Mouse (Mus musculus) gastrocnemius, postnatal 4 days (tissue): ENCODE measurements around the gene Fgfr2. TPM values are rescaled to one million over a fixed set of nuclear protein-coding genes. Genes with fewer than 3 reads are reported as not detected.

Source experiments
- DNase-seq, 2 experiments: peaks; one replicate each; pipeline ENCODE4 v3.0.0; 2021 to 2022; ENCODE audit warnings: low spot score in 2 of 2, mixed read lengths in 2 of 2
- total RNA-seq, 2 experiments: library from RNA; stranded (reverse); gene quantifications; 2 replicates each; pipeline ENCODE4 v1.2.3; 2021

Fgfr2 gene
- total RNA-seq, 2 experiments from 2014 or later = 6.5 to 8.0 TPM

- DNase-seq = no peak
Observed at GRCm38 (mm10) chr7:132162254-132162653, 960.9 kb downstream of the Fgfr2 start.

- DNase-seq = no peak
Observed at GRCm38 (mm10) chr7:132158321-132159025, 964.7 kb downstream of the Fgfr2 start.

- DNase-seq = peak in 1 of 2 experiments; percentile 13
Observed at GRCm38 (mm10) chr7:132154368-132154961, 968.7 kb downstream of the Fgfr2 start, which contains the start of gene Cpxm2. Gene Cpxm2, minus strand, starts transcription at chr7:132154739.

- no peak for DNase-seq
Observed at GRCm38 (mm10) chr7:132153725-132154147, 969.4 kb downstream of the Fgfr2 start.

- DNase-seq = no peak
Observed at GRCm38 (mm10) chr7:132145227-132145800, 977.8 kb downstream of the Fgfr2 start.

- no peak for DNase-seq
Observed at GRCm38 (mm10) chr7:132128687-132129086, 994.5 kb downstream of the Fgfr2 start.

- no peak for DNase-seq
Observed at GRCm38 (mm10) chr7:132124948-132125347, 998.2 kb downstream of the Fgfr2 start.

GRCm38 (mm10) chr7:132123211-132123610 is 999.9 kb downstream of the Fgfr2 start:
- no peak for DNase-seq

- DNase-seq = no peak
Observed at GRCm38 (mm10) chr7:132119817-132120216, 1003.3 kb downstream of the Fgfr2 start.

- DNase-seq = no peak
Observed at GRCm38 (mm10) chr7:132111770-132112169, 1011.4 kb downstream of the Fgfr2 start.

- no peak for DNase-seq
Observed at GRCm38 (mm10) chr7:132110308-132110707, 1012.8 kb downstream of the Fgfr2 start.

GRCm38 (mm10) chr7:132106891-132107290 is 1016.3 kb downstream of the Fgfr2 start:
- DNase-seq = no peak

GRCm38 (mm10) chr7:132105326-132105725 is 1017.8 kb downstream of the Fgfr2 start:
- no peak for DNase-seq

GRCm38 (mm10) chr7:132098441-132098840 is 1024.7 kb downstream of the Fgfr2 start:
- no peak for DNase-seq

- no peak for DNase-seq
Observed at GRCm38 (mm10) chr7:132094666-132095065, 1028.5 kb downstream of the Fgfr2 start.

- no peak for DNase-seq
Observed at GRCm38 (mm10) chr7:132091551-132091950, 1031.6 kb downstream of the Fgfr2 start.

GRCm38 (mm10) chr7:132088606-132089005 is 1034.5 kb downstream of the Fgfr2 start:
- no peak for DNase-seq

- DNase-seq = no peak
Observed at GRCm38 (mm10) chr7:132088181-132088580, 1035.0 kb downstream of the Fgfr2 start.

GRCm38 (mm10) chr7:132075825-132076224 is 1047.3 kb downstream of the Fgfr2 start:
- no peak for DNase-seq

GRCm38 (mm10) chr7:132074503-132074902 is 1048.6 kb downstream of the Fgfr2 start:
- DNase-seq = no peak

GRCm38 (mm10) chr7:132070877-132071625 is 1052.1 kb downstream of the Fgfr2 start:
- no peak for DNase-seq

GRCm38 (mm10) chr7:132067951-132068350 is 1055.2 kb downstream of the Fgfr2 start:
- DNase-seq = no peak
